Mouse (Mus musculus) stomach, postnatal 0 days (tissue): ENCODE data around the gene Tacc3.

Experiments used
- CTCF ChIP-seq: IDR thresholded peaks from 2 replicates; pipeline ENCODE4 v1.5.1; 2016; ENCODE audit warnings: antibody characterized with exemption, low read depth, mild to moderate bottlenecking, moderate library complexity
- EP300 ChIP-seq: optimal IDR thresholded peaks from 2 replicates; pipeline ENCODE3; 2016; ENCODE audit warnings: antibody characterized with exemption

- TF ChIP-seq CTCF = peak; percentile 83
- TF ChIP-seq EP300 = no peak
Observed at GRCm38 (mm10) chr5:33640652-33641051, 17.3 kb upstream of the Tacc3 start.
